In the genomic region with DNA sequence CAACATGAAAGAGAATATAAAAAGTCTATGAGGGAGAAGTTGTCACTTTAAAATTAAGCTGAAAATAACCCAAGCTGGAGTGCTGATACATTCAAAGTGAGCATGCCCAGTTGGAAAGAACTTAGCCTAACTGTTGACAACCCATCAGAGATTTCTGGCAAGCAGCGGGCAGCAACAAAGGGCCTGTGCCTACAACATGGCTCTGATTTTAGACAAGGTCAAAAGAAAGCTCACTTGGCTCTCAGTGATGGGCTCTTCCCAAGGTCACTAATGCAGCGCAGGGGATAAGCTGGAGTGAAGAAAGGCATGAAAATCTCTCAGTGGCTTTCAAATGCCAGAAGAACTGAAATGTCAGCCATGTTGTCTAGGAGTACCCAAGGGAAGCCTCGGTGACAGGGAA, we compare ENCODE assay signal across 23 mouse cellular contexts.
DNase-seq lines count a peak whose midpoint lies in the region; ATAC-seq lines count a peak whose summit lies in the region.
"Had no signal": no experiment of that assay in that cellular context is flagged by ENCODE, and none has a peak within 500 bp of the region (broad histone marks: within the 10 kb centered on the region; RNA-seq: fewer than 3 reads in every experiment).

No protein-coding gene starts in this region.

- no peaks in the 10 kb centered on the region for H3K9me3 ChIP-seq in heart, embryonic 11.5 days (replicated peaks; ENCODE audit: control insufficient read depth, low read length)
- H3K9me3 ChIP-seq: embryonic facial prominence, embryonic 10.5 days; forebrain, embryonic 15.5 days; hindbrain, embryonic 12.5 days; limb, embryonic 12.5 days; midbrain, embryonic 13.5 days had no signal

- peak overlapping the region; percentile 50 for H3K27ac ChIP-seq in heart, embryonic 11.5 days (ENCODE audit: low read depth, low read length)
- H3K27ac ChIP-seq: embryonic facial prominence, embryonic 10.5 days; forebrain, embryonic 15.5 days; hindbrain, embryonic 12.5 days; kidney, postnatal 0 days; left cerebral cortex, adult 2 months; limb, embryonic 12.5 days; liver, embryonic 14.5 days; midbrain, embryonic 13.5 days had no signal

- 0 out of 2 replicates have a peak, but pooled peaks cover 4% of the 10 kb centered on the region for H3K4me1 ChIP-seq in heart, embryonic 11.5 days (ENCODE audit: control insufficient read depth, insufficient read depth, low read length)
- H3K4me1 ChIP-seq: embryonic facial prominence, embryonic 10.5 days; hindbrain, embryonic 12.5 days had no signal

- H3K4me2 ChIP-seq in heart, embryonic 11.5 days: no peak overlapping the region
- H3K4me2 ChIP-seq: forebrain, embryonic 15.5 days; hindbrain, embryonic 12.5 days; limb, embryonic 12.5 days; midbrain, embryonic 13.5 days had no signal

- 50% methylated on average over 3 of the region's 3 CpGs for WGBS in heart, embryonic 11.5 days (ENCODE audit: insufficient replicate concordance)

- H3K9ac ChIP-seq in heart, embryonic 11.5 days (ENCODE audit: low read depth, low read length): no peak overlapping the region
- H3K9ac ChIP-seq: forebrain, embryonic 15.5 days; hindbrain, embryonic 12.5 days; limb, embryonic 12.5 days; liver, embryonic 14.5 days; midbrain, embryonic 13.5 days had no signal

- H3K27me3 ChIP-seq in heart, embryonic 11.5 days (ENCODE audit: control insufficient read depth, insufficient read depth, low read length): no peaks in the 10 kb centered on the region
- H3K27me3 ChIP-seq: CH12.LX; forebrain, embryonic 15.5 days; hindbrain, embryonic 12.5 days; limb, embryonic 12.5 days; midbrain, embryonic 13.5 days had no signal

- H3K4me3 ChIP-seq in heart, embryonic 11.5 days (ENCODE audit: low read depth, low read length): no peak overlapping the region
- H3K4me3 ChIP-seq: embryonic facial prominence, embryonic 10.5 days; erythroblast, embryonic 14.5 days; forebrain, embryonic 15.5 days; hindbrain, embryonic 12.5 days; left cerebral cortex, adult 2 months; limb, embryonic 12.5 days; midbrain, embryonic 13.5 days had no signal

- no peak for ATAC-seq in heart, embryonic 11.5 days (replicated peaks; ENCODE audit: insufficient number of reproducible peaks, low FRiP score, low TSS enrichment)
- ATAC-seq in erythroblast, adult 5-6 weeks (replicated peaks; ENCODE audit: low FRiP score, poor library complexity, severe bottlenecking): no peak
- ATAC-seq: forebrain, embryonic 15.5 days; intestine, embryonic 16.5 days; lung, postnatal 0 days; midbrain, embryonic 13.5 days had no signal

- peak; percentile 16 for DNase-seq in adrenal gland, adult 8-10 months
- DNase-seq in adrenal gland, adult 18-20 months (ENCODE audit: low spot score in 2 of 2): no peak
- DNase-seq in adrenal gland, postnatal 14 days: peak; percentile 26
- DNase-seq in heart, postnatal 25 days (ENCODE audit: low spot score): peak; percentile 1
- no peak for DNase-seq in left cerebral cortex, adult 18-20 months (ENCODE audit: low spot score in 2 of 2)
- DNase-seq: cerebellum, adult 11-12 months; cerebellum, postnatal 36 days; gastrocnemius, postnatal 36 days; thymus, postnatal 25 days had no signal

- H3K36me3 ChIP-seq in heart, embryonic 11.5 days (ENCODE audit: control insufficient read depth, insufficient read depth, low read length): no peaks in the 10 kb centered on the region
- H3K36me3 ChIP-seq: embryonic facial prominence, embryonic 10.5 days; forebrain, embryonic 15.5 days; hindbrain, embryonic 12.5 days; limb, embryonic 12.5 days; midbrain, embryonic 13.5 days had no signal

- intact Hi-C loops in heart, postnatal 25 days (cut with DNase I): no loop called here

Comparison
In these comparisons a context has a peak if more than half of its experiments do, and no peak if none do; other contexts are left out.
1. DNase-seq: peak in adrenal gland, adult 8-10 months (single experiment), adrenal gland, postnatal 14 days (single experiment) and heart, postnatal 25 days (single experiment); none in adrenal gland, adult 18-20 months (0 of 2) and left cerebral cortex, adult 18-20 months (0 of 2).